Mouse (Mus musculus): ENCODE data around the gene Ell2. TPM values are rescaled to one million over a fixed set of nuclear protein-coding genes. Genes with fewer than 3 reads are reported as not detected.

Ell2 gene
- total RNA-seq, 4 experiments from 2014 or later = 41.9 to 54.0 (median 49.3) TPM

GRCm38 (mm10) chr13:75730717-75731116 lies 24.2 kb downstream of the Ell2 start:
- no peak for DNase-seq (ENCODE audit: low spot score in 2 of 2)

DNA sequence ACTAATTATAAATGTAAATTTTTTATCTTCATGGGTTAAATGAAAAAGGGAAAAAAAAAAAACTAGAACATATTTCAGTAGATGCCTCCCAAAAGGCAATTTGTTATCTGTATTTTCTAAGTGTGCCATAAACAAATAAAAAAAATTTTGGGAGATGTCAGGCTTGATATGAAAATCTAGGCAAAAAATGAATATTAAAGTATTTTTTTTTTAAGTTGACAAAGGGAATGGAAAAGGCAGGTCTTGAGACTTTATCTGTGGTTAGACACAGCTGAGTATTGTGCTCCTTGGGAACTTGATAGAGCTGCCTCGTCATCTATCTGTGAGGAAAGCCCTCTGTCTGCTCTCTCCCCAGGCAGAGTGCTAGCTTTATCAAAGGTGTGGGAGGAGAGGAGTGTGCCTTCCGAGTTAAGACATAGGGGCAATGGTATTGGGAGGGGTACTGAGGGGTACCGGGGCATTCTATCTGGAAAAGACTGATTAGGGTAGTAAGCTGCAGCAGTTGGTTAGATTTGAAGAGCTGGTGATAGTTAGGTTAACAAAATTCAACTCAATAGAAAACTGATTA lies 27.1 kb downstream of the Ell2 start:
- DNase-seq (ENCODE audit: low spot score in 2 of 2) = no peak

- no peak for DNase-seq (ENCODE audit: low spot score in 2 of 2)
These were observed 27.7 kb downstream of the Ell2 start for GRCm38 (mm10) chr13:75734231-75734630.

GRCm38 (mm10) chr13:75735606-75736005 lies 29.0 kb downstream of the Ell2 start:
- DNase-seq (ENCODE audit: low spot score in 2 of 2) = no peak

DNA sequence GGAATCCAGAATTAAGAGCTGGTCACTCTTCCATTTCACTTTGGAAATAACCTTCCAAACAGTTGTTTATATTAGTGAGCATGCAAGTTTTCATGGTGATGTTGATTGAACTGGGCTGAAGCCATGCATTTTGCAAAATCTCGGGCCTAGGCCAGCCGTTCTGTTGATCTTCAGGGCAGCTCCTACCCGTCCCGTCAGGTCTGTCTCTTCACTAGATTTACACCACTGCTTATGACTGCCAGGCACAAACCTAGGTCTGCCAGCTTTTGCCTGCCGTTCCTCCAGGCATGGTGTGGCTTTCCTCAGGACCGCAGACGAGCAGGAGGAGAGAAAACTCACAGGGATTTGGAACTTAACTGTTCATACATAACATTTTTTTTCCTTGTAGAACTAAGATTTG lies 31.4 kb downstream of the Ell2 start:
- no peak for DNase-seq (ENCODE audit: low spot score in 2 of 2)

DNA sequence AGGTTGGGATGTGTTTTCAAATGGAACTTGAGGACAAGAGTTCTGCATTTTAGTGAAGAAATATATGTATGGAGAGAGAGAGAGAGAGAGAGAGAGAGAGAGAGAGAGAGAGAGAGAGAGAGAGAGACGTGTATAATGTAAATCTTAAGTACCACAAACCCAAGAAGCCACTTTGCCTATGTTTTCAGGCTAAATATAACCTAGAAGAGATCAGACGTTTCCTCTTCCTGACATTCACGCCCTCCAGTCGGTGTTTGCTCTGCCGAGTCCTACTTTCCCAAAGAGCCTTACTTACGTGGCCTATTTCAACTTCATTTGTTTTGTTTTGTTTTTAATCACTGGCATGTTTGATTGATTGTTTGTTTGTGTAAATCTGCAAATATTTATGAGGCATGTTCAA lies 32.0 kb downstream of the Ell2 start:
- DNase-seq (ENCODE audit: low spot score in 2 of 2) = no peak

- no peak for DNase-seq (ENCODE audit: low spot score in 2 of 2)
These were observed 32.4 kb downstream of the Ell2 start for GRCm38 (mm10) chr13:75738957-75739356.

GRCm38 (mm10) chr13:75740018-75740417 lies 33.5 kb downstream of the Ell2 start:
- DNase-seq (ENCODE audit: low spot score in 2 of 2) = no peak

DNA sequence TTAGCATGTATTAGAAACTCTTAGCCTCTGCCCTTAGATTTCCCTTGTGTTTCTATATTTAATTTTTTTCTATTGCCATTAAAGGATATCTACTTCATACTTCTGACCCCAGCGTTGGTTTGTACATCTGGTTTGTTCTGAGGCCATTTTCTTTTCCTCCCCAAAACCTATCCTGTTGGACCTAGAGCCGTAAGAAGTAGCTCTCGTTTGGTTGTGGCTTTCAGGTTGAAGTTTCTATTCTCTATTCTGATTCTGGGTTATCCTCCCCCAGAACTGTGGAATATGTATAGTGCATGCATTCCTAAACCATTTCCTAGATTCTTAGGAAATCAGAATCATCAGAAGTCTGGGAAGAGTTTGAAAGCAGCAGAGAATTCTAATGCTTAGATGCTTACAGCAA lies 34.6 kb downstream of the Ell2 start:
- DNase-seq (ENCODE audit: low spot score in 2 of 2) = no peak

DNA sequence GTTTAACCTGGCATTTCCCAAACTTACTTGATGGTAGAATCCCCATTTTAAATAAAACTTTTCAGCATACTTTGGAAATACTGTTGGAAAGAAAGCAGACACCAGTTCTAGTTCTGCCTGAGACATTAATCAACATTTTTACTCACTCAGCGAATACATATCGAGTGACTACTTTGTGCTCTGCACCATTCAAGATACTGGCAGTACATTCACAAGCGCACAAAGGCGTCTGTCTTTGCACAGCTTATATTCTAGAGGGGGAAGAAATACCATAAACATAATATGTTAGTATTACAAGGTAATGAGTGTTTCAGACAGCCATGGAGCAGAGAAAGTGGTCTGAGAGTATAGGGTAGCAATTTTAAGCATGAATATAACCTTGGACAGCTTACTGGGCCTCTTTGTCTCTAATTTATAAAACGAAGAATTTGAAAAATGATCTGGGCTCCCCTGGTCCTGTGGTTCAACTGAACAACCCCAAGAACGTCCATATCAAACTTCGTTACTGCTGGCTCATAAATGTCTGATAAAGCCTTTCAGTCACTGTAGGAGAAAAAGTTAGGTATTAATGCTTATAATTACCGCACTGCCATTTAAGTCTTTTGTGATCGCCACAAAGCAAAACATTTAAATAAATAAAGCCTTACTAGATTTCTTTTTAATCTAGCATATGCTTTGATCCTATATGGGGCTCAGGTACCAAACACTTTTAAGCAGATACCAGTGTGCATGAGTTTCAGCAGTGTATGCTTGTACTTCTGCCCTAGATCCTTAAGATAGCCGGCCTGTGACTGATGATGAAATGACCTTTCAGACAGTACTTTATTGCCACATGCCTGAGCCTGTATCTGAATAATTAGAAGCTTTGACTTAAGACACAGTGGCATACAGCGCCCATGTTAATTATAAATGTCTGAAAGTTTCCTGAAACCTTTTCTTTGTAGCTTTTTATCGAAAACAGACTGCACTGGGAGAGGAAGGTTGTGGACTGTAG lies 35.5 kb downstream of the Ell2 start:
- DNase-seq (ENCODE audit: low spot score in 2 of 2) = no peak

DNA sequence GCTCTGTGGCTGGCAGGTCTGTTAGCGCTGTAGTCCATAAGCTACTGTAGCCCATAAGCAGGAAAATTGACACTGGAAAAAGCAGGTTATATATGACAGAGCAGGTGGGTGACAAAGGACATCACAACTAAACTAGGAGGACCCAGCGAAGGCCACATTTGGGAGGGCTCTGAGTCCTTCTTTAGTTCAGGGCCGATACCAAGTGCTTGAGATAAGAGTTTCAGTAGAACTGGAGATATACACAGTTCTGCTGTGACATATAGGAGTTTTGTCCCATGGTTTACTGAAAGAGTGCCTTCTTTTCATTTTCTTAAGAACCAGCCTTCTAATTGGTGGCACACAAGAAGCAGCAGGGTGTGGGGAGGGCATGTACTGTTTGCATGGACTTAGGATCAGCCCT lies 36.4 kb downstream of the Ell2 start:
- no peak for DNase-seq (ENCODE audit: low spot score in 2 of 2)

DNA sequence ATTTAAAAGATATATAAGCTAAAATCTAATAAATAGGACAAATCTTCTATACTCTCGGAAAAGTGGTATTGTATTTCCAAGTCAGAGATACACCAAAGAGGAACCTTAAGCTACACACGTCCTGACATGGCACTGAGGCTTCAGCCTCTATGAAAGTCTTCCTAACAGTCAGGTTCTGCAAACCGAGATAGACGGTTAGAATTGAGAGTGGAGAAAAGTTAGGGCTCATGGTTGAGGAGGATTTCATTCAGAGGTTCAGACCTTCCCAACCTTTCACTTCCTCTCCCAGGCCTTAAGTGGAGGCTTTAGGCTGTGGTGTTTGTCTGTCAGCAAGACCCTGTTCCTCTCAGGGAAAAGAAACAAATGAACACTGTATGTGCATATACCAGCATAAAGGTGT lies 37.5 kb downstream of the Ell2 start:
- no peak for DNase-seq (ENCODE audit: low spot score in 2 of 2)

GRCm38 (mm10) chr13:75745328-75745727 lies 38.8 kb downstream of the Ell2 start:
- DNase-seq (ENCODE audit: low spot score in 2 of 2) = no peak

DNA sequence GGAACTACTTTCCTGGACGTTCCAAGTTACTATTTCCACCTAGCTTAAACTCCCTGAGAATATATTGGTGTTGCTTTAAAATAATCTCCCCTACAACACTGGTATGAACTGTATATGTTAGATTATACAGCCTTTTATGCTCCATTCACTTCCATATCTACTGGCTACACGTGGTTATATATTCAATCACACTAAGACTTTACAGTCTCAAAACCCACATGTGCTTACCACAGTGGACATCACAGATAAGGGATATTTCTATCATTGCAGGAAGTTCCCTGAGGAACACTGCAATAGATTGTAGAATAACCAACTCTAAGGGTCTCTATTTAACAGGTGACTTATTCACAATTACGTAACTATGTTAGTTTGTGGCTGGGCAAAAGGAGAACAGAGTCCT lies 40.7 kb downstream of the Ell2 start:
- no peak for DNase-seq (ENCODE audit: low spot score in 2 of 2)

DNA sequence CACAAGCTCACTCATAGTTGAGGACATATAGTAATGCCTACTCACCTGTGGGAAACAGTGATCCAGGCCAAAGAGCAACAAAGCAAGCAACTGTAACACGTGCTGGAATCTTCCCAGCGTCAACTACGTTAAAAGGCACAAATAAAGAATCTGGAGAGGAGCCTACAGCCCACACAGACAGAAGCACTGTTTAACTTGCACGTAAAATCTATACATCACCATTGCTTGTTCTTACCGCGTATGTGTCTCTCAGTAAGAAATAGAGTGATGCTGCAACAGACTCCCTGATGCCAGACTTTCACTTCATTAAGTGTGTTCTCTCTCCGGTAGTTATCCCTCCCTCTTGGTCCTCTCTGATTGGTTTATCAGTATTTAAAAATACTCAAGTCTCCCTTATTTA lies 42.1 kb downstream of the Ell2 start:
- no peak for DNase-seq (ENCODE audit: low spot score in 2 of 2)

DNA sequence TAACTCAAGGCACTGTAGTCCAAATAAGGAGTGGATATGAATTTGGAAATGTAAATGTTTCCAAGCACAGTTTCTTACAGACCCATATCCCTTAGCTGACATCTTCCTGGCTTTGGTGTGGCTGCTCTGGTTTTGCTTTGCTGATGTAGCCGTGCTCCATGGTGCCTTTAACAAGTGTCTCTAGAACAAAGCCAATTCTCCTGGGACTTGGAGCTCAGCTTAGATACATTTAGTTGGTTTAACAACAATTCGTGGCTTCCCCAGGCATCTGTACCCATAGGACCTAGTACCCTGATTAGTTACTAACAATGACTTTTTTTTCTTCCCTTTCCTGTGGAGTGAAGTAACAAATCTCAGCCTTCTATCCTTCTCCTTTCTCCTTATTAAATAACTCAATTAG lies 44.2 kb downstream of the Ell2 start:
- no peak for DNase-seq (ENCODE audit: low spot score in 2 of 2)

DNA sequence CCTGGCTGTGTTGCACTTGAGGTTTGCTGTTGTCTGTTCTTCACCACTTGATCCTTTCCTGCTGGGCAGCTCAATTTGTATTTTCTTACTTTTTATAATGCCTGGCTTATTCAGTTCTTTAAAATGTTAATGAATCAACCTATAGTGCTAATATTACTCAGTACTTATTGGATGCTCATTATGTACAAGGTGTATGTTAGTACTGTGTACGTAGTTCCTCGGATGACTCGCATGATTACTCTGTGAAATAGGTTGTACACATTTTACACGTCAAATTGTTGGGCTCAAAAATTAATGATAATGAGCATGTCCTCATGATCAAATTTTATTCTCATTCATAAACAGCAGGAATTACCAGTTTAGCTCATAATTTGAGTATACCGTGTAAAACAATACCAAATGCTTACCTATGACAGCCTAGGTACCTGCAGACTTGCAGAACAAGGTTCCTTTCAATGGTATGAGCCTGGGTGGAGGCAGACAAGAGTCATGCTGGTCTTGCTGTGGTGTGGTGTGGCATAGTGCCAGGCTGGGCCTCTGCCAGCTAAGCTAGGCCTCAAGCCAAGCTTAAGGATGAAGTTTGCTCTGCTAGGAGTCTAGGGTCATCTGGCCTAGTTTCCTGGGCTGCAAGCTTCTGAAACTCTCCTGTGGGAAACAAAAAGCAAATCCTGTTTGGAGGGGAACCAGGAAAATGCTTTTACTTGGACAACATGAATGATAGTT lies 45.8 kb downstream of the Ell2 start:
- DNase-seq (ENCODE audit: low spot score in 2 of 2) = peak; percentile 28 to 35

DNA sequence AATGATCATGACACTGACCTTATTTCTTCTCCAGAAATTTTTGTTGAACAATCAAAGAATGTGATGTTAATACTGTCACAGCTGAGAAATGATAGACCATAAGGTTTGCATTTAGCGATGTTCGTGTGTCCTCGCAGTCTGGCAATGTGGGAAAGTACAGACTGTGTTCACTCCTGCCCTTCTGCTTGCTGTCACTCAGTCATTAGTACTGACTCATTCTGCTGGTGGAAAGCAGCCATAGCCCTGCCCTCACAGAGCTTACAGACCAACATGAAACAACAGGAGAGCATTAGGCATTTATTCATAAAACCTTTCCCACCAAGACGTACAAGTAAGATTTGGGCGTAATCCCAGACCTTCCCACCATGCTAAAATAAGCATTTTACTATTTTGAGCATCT lies 47.8 kb downstream of the Ell2 start:
- DNase-seq (ENCODE audit: low spot score in 2 of 2) = peak in 1 of 2 experiments; percentile 28

GRCm38 (mm10) chr13:75760859-75761548 lies 54.4 kb downstream of the Ell2 start:
- no peak for DNase-seq (ENCODE audit: low spot score in 2 of 2)

GRCm38 (mm10) chr13:75762759-75763158 lies 56.2 kb downstream of the Ell2 start:
- no peak for DNase-seq (ENCODE audit: low spot score in 2 of 2)

GRCm38 (mm10) chr13:75763280-75763679 lies 56.7 kb downstream of the Ell2 start:
- DNase-seq (ENCODE audit: low spot score in 2 of 2) = no peak

GRCm38 (mm10) chr13:75765742-75766141 lies 59.2 kb downstream of the Ell2 start:
- DNase-seq (ENCODE audit: low spot score in 2 of 2) = no peak

All from left cerebral cortex, adult 8-10 months (tissue).